Mouse (Mus musculus) thymus, adult 2 months (tissue): ENCODE measurements around the gene Pth. TPM values are rescaled to one million over a fixed set of nuclear protein-coding genes. Genes with fewer than 3 reads are reported as not detected.

Experiments
- DNase-seq: peaks from one replicate; pipeline ENCODE4 v3.0.0; 2021
- H3K27ac ChIP-seq: fragments of 200-500 bp; 2 replicates; pipeline ENCODE4 v1.5.1; 2012; ENCODE audit warnings: low read length, control low read depth; ENCODE audit not compliant: control insufficient read depth, insufficient read depth
- H3K27me3 ChIP-seq: fragments of 200-500 bp; 2 replicates; pipeline ENCODE4 v1.6.1; 2012; ENCODE audit warnings: mild to moderate bottlenecking, low read length, moderate library complexity, mixed read lengths; ENCODE audit not compliant: control insufficient read depth, insufficient read depth
- H3K36me3 ChIP-seq: fragments of 200-500 bp; 2 replicates; pipeline ENCODE4 v1.6.1; 2012; ENCODE audit warnings: mild to moderate bottlenecking, low read length, moderate library complexity; ENCODE audit not compliant: control insufficient read depth, insufficient read depth
- H3K4me1 ChIP-seq: fragments of 200-500 bp; replicated peaks from 2 replicates; pipeline ENCODE4 v1.6.1; 2012; ENCODE audit warnings: low read length; ENCODE audit not compliant: control insufficient read depth, insufficient read depth
- H3K4me3 ChIP-seq: fragments of 200-500 bp; 2 replicates; pipeline ENCODE4 v1.5.1; 2012; ENCODE audit warnings: mild to moderate bottlenecking, low read length, control low read depth, moderate library complexity; ENCODE audit not compliant: control insufficient read depth, insufficient read depth
- CTCF ChIP-seq: fragments of 200-500 bp; IDR thresholded peaks from 2 replicates; pipeline ENCODE4 v1.5.1; 2012; ENCODE audit warnings: mild to moderate bottlenecking, control low read depth, low read length, moderate library complexity, borderline replicate concordance; ENCODE audit not compliant: control insufficient read depth, poor library complexity, insufficient read depth; ENCODE audit errors: extremely low read depth
- POLR2A ChIP-seq: fragments of 200-500 bp; IDR thresholded peaks from 2 replicates; pipeline ENCODE4 v1.6.1; 2012; ENCODE audit warnings: mild to moderate bottlenecking, low read length, control low read depth, moderate library complexity; ENCODE audit not compliant: control insufficient read depth, poor library complexity, insufficient read depth; ENCODE audit errors: extremely low read depth
- WGBS: fragments of 180-500 bp; shearing (Covaris S2); methylation state at CpG from one replicate; pipeline ENCODE4 v1.1.7; 2018; 5-methylcytosine and 5-hydroxymethylcytosine counted together
- polyA plus RNA-seq: library from polyadenylated mRNA; depleted of rRNA; stranded (reverse); fragments of >200 nt; gene quantifications from 2 replicates; pipeline ENCODE4 v1.2.3, GENCODE M21; 2012

Pth gene
- polyA plus RNA-seq, 1 experiment: 7.7 TPM

GRCm38 (mm10) chr7:113419070-113419782, 30.9 kb upstream of the Pth start:
- H3K4me3 ChIP-seq: no peak overlapping the region
- peaks cover 7% of the 10 kb centered on the region; the same call in 1 of the 2 replicates for H3K4me1 ChIP-seq
- peak; percentile 18 for DNase-seq
- no peak overlapping the region for H3K27ac ChIP-seq
- H3K36me3 ChIP-seq: no peaks in the 10 kb centered on the region
- TF ChIP-seq CTCF (no peak), POLR2A (no peak)
- WGBS: 1% methylated on average over 4 of the region's 4 CpGs
- no peaks in the 10 kb centered on the region for H3K27me3 ChIP-seq

GRCm38 (mm10) chr7:113416536-113416935, 28.2 kb upstream of the Pth start:
- Histone ChIP-seq H3K36me3 (no peaks in the 10 kb centered on the region), H3K4me1 (peaks cover 7% of the 10 kb centered on the region; the same call in 1 of the 2 replicates), H3K27me3 (no peaks in the 10 kb centered on the region), H3K4me3 (no peak overlapping the region), H3K27ac (no peak overlapping the region)
- no peak for TF ChIP-seq CTCF
- no peak for TF ChIP-seq POLR2A
- no peak for DNase-seq
- WGBS: 100% methylated on average over 1 of the region's 1 CpGs

GRCm38 (mm10) chr7:113415256-113415655, 26.9 kb upstream of the Pth start:
- TF ChIP-seq CTCF: no peak
- TF ChIP-seq POLR2A: no peak
- no peak for DNase-seq
- 97% methylated on average over 3 of the region's 3 CpGs for WGBS
- no peaks in the 10 kb centered on the region for H3K36me3 ChIP-seq
- no peaks in the 10 kb centered on the region for H3K27me3 ChIP-seq
- H3K4me1 ChIP-seq: peaks cover 7% of the 10 kb centered on the region; the same call in 1 of the 2 replicates
- no peak overlapping the region for H3K27ac ChIP-seq
- no peak overlapping the region for H3K4me3 ChIP-seq

GRCm38 (mm10) chr7:113408712-113409111, 20.3 kb upstream of the Pth start:
- DNase-seq: no peak
- Histone ChIP-seq H3K4me1 (no peaks in the 10 kb centered on the region), H3K27me3 (no peaks in the 10 kb centered on the region), H3K27ac (no peak overlapping the region), H3K4me3 (no peak overlapping the region), H3K36me3 (no peaks in the 10 kb centered on the region)
- TF ChIP-seq POLR2A: no peak
- no peak for TF ChIP-seq CTCF
- 73% methylated on average over 5 of the region's 5 CpGs for WGBS

GRCm38 (mm10) chr7:113398083-113398482, 9.7 kb upstream of the Pth start:
- Histone ChIP-seq H3K4me1 (no peaks in the 10 kb centered on the region), H3K36me3 (no peaks in the 10 kb centered on the region), H3K27ac (no peak overlapping the region), H3K4me3 (no peak overlapping the region), H3K27me3 (no peaks in the 10 kb centered on the region)
- TF ChIP-seq POLR2A (no peak), CTCF (no peak)
- no peak for DNase-seq

- 76% methylated on average over 4 of the region's 4 CpGs for WGBS
- no peak overlapping the region for H3K4me3 ChIP-seq
These were observed 8.3 kb upstream of the Pth start for GRCm38 (mm10) chr7:113396661-113397060.

GRCm38 (mm10) chr7:113391619-113392018, 3.2 kb upstream of the Pth start:
- DNase-seq: no peak
- Histone ChIP-seq H3K27me3 (no peaks in the 10 kb centered on the region), H3K36me3 (no peaks in the 10 kb centered on the region), H3K4me3 (no peak overlapping the region), H3K4me1 (no peaks in the 10 kb centered on the region), H3K27ac (no peak overlapping the region)
- TF ChIP-seq POLR2A (no peak), CTCF (no peak)
- WGBS: 83% methylated on average over 2 of the region's 2 CpGs

More at GRCm38 (mm10) chr7:113396661-113397060, 8.3 kb upstream of the Pth start:
- TF ChIP-seq POLR2A: no peak
- no peak for TF ChIP-seq CTCF
- H3K36me3 ChIP-seq: no peaks in the 10 kb centered on the region
- H3K4me1 ChIP-seq: no peaks in the 10 kb centered on the region
- no peak for DNase-seq
- H3K27ac ChIP-seq: no peak overlapping the region
- H3K27me3 ChIP-seq: no peaks in the 10 kb centered on the region
